Mouse (Mus musculus) layer of hippocampus, adult 18-20 months (tissue): ENCODE measurements at regions not wholly inside any gene's neighbourhood (a gene's known extent, or its start where the extent isn't known, plus 50 kb on each side); places are given as distances from the start of the nearest gene placed in this dataset.
"Not testable (repeated sequence)": the region's sequence is repeated elsewhere in the genome, so short reads cannot be mapped to it uniquely, and the experiment has no call there.

Source experiments
- DNase-seq, 2 experiments: peaks; one replicate each; pipeline ENCODE4 v3.0.0; 2022; ENCODE audit warnings: low spot score in 2 of 2

DNA sequence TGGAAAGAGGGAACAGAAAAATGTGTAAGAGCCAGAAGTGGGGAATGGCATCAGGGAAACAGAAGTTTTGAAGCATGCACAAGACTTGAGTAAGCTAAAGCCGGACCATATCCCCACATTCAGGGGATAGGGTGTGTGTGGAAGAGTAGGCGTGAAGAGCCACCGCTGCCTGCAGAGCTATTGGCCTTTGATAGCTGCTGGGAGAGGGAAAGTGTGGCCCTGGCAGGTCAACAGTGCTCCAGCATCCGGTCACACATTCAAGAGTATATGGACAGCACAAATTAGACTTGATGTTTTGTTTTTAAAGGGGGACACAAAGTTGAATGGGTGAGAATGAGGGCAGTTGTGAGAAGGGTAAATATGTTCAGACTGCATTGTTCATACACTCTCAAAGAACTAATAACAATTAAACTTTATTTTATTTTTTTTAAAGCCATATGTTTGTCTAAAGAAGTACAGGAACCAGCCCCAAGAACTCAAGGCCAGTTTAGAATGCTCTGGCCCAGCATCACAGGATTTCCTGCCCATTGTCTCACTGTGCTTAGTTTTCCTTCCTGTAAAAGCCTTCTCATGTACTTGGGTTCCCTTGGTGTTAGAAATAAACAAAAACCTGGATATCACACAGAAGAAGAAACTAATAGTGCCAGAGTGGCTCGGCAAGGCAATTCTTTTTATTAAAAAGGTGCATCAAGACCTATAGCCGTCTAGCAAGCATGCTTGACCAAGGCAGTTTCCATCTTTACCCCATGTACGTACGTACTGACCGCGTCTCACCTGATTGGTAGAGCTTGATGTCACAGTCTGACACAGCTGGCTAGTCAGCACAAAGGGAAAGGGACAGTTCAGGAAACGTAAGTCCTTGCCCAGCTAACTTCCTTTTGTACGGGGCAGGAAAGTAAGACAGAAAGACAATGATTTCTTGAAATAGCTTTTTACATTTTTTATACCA is 144.6 kb upstream of the Rbbp6 start:
- DNase-seq: no peak

DNA sequence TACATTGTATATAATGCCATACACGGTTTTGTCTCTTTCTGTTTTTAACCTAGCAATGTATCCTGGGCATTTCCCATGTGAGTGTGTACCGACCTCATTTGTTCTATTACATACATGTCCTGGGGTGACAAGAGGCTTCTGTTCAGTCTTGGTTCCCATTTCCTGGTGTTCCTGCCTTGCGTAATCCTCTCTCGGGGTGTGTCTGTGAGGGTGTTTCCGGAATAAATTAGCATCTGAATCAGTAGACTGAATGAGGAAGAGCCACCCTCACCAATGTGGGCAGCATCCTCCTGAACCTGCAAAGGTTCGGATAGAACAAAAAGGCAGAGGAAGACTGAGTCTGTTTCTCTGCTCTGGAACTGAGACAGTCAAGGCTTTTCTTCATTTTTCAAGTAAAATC is 142.1 kb upstream of the Rbbp6 start:
- DNase-seq: peak in 1 of 2 experiments; percentile 22

DNA sequence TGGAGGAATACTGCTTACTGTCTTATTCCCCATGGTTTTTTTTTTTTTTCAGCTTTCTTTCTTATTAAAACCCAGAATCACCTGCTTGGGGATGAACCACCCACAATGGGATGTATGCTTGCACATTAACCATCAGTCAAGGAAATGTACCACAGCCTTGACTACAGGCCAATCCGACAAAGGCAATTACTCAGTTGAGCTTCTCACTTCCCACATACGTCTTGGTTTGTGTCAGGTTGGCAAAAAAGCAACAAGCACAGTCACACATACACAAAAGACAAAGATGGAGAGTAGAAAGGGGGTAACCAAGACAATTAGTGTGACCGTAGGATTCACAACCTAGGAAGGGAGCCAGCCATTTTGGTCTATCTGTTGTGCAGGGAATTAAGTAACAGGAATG is 126.4 kb upstream of the Rbbp6 start:
- DNase-seq: no peak

DNA sequence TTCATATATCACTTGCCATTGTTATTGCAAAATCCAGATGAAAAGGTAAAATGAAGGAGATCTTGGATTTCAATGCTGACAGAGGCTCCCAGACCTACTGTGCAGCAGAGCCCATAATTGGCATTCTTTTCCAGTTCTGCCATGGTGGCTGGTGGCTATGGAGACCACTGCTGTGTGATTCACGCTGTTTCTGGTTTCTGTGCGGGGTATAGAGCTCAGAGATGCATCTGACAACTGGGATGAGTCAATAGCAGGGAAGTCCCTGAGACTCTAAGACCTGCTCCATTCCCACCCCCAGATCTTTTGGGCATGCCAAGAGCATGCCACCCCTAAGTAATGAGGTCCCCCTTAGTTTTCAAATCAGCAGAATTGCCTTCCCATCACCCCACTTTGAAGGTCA is 120.7 kb upstream of the Rbbp6 start:
- peak in 1 of 2 experiments; percentile 6 for DNase-seq

DNA sequence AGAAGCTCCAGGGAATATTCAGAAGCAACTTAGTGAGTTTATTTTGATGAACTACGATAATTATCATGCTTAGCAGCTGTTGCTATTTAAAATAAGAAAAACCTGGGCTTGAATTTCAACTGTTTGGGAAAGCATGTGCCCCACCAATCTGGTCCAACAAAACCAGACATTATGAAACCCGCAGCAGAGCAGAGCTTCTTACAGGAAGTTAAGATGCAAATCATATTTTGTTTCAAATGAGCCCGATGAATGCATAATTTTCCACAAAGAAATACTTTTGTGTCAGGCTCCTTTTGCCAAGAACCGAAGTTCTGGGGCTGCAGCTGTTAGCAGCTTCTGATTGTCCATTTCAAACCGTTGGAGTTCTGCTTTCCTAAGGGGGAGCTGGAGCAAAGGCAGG is 118.1 kb upstream of the Rbbp6 start:
- peak; percentile 66 to 79 for DNase-seq

DNA sequence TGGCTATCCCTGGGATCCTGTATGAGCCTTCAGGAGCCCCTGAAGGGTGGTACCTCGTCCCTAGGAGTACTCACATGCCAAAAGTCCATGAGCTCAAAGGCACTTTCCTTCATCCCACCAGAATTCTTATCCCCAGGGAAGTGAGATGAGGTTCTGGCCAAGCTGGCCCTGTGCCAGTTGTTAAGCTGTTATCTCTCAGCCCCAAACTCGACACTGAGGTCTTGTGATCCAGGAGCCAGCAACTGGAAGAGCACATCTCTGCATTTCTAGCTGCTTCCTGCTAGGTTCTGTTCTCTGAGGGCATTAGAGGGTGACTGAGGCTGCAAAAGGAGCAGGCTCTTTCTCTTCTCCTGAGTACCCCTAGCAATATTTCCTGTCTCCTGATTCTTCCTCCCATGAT is 92.1 kb upstream of the Rbbp6 start:
- no peak for DNase-seq

DNA sequence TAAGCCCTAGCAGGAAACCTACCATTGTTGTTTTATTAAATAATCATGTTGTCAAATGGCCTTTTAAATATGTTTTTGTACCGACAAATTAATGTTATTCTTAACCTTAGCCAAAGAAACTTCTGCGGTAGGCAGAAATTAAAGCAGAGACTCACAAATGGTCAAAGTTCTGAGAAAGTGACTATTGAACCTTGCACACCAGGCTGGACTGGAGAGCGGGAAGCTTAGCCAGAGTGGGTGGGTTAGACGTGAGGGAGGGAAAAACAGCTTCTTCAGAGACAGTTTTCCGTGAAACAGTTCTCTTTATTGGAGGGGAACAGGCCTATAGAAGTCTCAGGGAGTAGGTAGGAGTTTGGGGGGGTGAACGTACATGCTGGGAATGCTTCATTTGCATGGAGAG is 89.2 kb upstream of the Rbbp6 start:
- DNase-seq: no peak

DNA sequence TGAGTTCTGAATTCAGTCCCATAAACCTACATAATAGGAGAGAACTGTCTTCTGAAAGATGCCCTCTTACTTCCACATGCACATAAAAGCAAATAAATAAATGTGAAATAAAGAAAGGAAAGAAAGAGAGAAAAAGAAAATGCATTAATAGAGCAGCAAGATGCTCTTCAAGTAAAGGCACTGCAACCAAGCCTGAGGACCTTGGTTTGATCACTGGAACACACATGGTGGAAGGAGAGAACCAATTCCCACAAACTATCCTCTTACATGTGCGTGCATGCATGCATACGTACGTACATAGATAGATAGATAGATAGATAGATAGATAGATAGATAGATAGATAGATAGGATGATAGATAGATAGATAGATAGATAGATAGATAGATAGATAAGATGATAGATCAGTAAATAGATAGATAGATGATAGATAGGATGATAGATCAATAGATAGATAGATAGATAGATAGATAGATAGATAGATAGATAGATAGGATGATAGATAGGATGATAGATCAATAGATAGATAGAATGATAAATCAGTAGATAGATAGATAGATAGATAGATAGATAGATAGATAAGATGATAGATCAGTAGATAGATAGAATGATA is 83.5 kb upstream of the Rbbp6 start:
- not testable (repeated sequence) for DNase-seq

DNA sequence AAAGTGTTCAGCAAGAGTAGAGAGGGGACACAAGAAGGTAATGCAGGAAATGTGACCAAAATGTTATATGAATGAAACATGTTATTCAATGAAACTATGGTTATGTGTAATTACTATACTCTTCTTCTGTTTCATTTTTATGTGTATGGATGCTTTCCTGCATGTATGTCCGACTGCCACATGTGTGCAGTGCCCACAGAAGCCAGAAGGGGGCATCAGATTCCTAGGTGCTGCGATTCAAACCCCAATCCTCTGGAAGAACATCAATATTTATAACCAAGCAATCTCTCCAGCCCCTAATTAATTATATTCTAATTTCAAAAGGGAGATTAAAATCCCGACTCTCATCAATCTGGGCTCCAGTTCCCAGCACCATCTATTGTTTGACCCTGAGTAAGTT is 78.7 kb upstream of the Rbbp6 start:
- DNase-seq: no peak

DNA sequence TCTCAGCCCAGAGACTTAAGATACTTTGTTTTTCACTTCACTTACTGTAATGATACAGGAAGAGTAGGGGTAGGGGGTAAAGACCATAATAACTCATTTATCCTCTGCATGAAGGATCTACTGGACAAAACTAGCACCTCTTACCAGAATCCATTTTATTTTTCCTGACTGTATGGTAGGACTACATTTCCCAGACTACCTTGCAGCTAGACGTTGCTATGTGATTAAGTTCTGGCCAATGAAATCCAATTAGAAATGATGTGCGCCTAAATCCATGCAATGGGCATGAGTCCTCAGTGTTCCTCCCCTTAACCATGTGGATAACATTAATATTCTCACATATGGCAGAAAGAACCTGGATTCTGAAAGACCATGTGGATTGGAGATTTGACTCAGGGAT is 68.3 kb upstream of the Rbbp6 start:
- no peak for DNase-seq

DNA sequence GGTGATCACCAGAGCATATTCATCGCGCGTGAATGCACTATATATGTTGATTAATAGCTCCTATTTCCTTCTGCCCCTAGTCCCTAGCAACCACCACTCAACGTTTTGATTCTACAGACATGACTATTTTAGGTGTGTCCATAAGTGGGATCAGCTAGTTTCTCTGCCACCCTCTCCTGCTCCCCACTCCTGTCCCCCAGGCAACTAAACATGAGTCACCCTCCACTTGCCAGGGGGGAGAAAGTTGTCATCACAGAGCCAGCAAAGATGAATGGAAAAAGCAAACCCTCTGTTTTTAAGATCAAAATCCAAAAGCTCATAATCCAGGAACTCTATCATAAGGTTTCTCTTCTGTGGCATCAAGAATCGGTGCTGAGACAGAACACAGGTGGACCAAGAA is 59.4 kb upstream of the Rbbp6 start:
- no peak for DNase-seq

DNA sequence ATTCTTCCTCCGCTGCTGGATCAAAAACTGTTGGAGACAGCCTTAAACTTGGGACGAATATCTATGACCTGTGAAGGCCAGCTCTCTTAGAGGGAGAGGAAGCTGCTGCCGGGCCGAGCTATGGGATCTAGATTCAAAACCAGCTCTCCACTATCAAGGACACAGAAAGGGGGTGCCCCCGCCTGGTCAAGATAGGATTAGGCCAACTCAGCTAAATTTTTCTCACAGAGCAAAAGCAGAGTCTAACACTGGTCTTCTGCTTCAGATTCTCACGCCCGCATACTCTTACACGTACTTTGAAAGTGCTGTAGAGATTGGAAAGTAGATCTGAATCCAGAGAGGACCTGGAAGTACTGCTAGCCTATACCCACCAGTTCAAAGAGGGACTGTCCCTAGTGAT is 56.2 kb upstream of the Rbbp6 start:
- peak in 1 of 2 experiments; percentile 55 for DNase-seq
